Mouse (Mus musculus) forebrain, embryonic 14.5 days (tissue): ENCODE measurements around the gene Pitpnc1. TPM values are rescaled to one million over a fixed set of nuclear protein-coding genes. Genes with fewer than 3 reads are reported as not detected.

Experiments
- ATAC-seq: fragments of 200-750 bp; cut with Nextera tagmentation; 2 replicates; pipeline ENCODE4 v1.8.0; 2017; ENCODE audit warnings: mild to moderate bottlenecking, moderate library complexity
- DNase-seq: peaks from one replicate; pipeline ENCODE4 v3.0.0-alpha.2; 2015; ENCODE audit warnings: low spot score
- H3K27ac ChIP-seq: fragments of 300-500 bp; sonication (generic); 2 replicates; pipeline ENCODE4 v1.5.1; 2014; ENCODE audit warnings: low read depth, mild to moderate bottlenecking, control low read depth, low read length, moderate library complexity
- H3K27me3 ChIP-seq: fragments of 300-500 bp; sonication (generic); replicated peaks from 2 replicates; pipeline ENCODE4 v1.6.1; 2014; ENCODE audit warnings: low read length, control low read depth, mixed read lengths; ENCODE audit not compliant: control insufficient read depth, insufficient read depth
- H3K36me3 ChIP-seq: fragments of 300-500 bp; sonication (generic); 2 replicates; pipeline ENCODE4 v1.6.1; 2014; ENCODE audit warnings: low read length, control low read depth; ENCODE audit not compliant: control insufficient read depth, insufficient read depth
- H3K4me1 ChIP-seq: fragments of 300-500 bp; sonication (generic); 2 replicates; pipeline ENCODE4 v1.6.1; 2014; ENCODE audit warnings: antibody characterized with exemption, low read length, control low read depth; ENCODE audit not compliant: control insufficient read depth, insufficient read depth
- H3K4me2 ChIP-seq: fragments of 300-500 bp; sonication (generic); 2 replicates; pipeline ENCODE4 v1.6.1; 2014; ENCODE audit warnings: mild to moderate bottlenecking, control low read depth, low read length
- H3K4me3 ChIP-seq: fragments of 300-500 bp; sonication (generic); 2 replicates; pipeline ENCODE4 v1.5.1; 2014; ENCODE audit warnings: low read depth, low read length, control low read depth
- H3K9ac ChIP-seq: fragments of 300-500 bp; sonication (generic); 2 replicates; pipeline ENCODE4 v1.6.1; 2014; ENCODE audit warnings: mild to moderate bottlenecking, low read length, control low read depth, moderate library complexity
- H3K9me3 ChIP-seq: fragments of 300-500 bp; sonication (generic); replicated peaks from 2 replicates; pipeline ENCODE4 v1.6.1; 2016; ENCODE audit warnings: low read length, control low read depth, mixed read lengths; ENCODE audit not compliant: control insufficient read depth
- WGBS: fragments of 180-500 bp; shearing (Covaris S2); extraction: QIAGEN DNeasy Blood & Tissue Kit; methylation state at CpG from one replicate; pipeline ENCODE4 v1.1.7; 2014; 5-methylcytosine and 5-hydroxymethylcytosine counted together
- polyA plus RNA-seq: library from polyadenylated mRNA; unstranded; fragments of >200 nt; fragmentation: Nextera tagmentation; extraction: Ambion mirVana; gene quantifications from 2 replicates; pipeline ENCODE4 v1.2.1, GENCODE M21; 2014

Pitpnc1 gene
- polyA plus RNA-seq, 1 experiment from 2014 or later: 31.4 TPM

GRCm38 (mm10) chr11:107255185-107255584 is 215.3 kb downstream of the Pitpnc1 start:
- Histone ChIP-seq H3K27ac (no peak overlapping the region), H3K27me3 (no peaks in the 10 kb centered on the region), H3K36me3 (peaks cover 15% of the 10 kb centered on the region), H3K9ac (no peak overlapping the region), H3K9me3 (no peaks in the 10 kb centered on the region), H3K4me1 (no peaks in the 10 kb centered on the region), H3K4me2 (no peak overlapping the region), H3K4me3 (no peak overlapping the region)
- no peak for ATAC-seq
- 80% methylated on average over 11 of the region's 11 CpGs for WGBS
- DNase-seq: no peak

GRCm38 (mm10) chr11:107254181-107254580 is 216.3 kb downstream of the Pitpnc1 start:
- DNase-seq (no peak), ATAC-seq (no peak)
- no peak overlapping the region for H3K9ac ChIP-seq
- H3K36me3 ChIP-seq: peaks cover 20% of the 10 kb centered on the region
- H3K4me3 ChIP-seq: no peak overlapping the region
- no peaks in the 10 kb centered on the region for H3K9me3 ChIP-seq
- WGBS: 90% methylated on average over 7 of the region's 7 CpGs
- no peak overlapping the region for H3K4me2 ChIP-seq
- no peaks in the 10 kb centered on the region for H3K4me1 ChIP-seq
- H3K27me3 ChIP-seq: no peaks in the 10 kb centered on the region
- H3K27ac ChIP-seq: no peak overlapping the region

DNA sequence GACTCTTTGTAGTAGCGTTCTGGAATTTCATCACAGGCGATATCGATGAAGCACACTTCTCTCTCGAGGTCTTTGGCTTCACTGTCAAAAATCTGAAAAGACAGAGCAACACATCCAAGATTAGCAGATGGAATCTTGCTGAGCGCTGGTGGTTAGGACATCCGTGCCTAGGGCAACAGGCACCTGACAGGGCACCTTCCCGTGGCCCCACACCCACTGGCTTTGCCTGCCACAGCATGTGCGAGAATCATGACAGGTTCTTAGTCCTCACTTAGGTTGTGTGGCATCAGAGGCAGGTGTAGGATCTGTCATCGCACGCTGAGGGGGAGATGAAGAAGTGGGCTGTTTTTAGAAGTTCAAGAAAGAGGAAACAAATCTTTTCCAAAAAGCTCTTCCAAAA is 218.5 kb downstream of the Pitpnc1 start:
- Histone ChIP-seq H3K9ac (no peak overlapping the region), H3K4me1 (no peaks in the 10 kb centered on the region), H3K4me3 (no peak overlapping the region), H3K36me3 (peaks cover 25% of the 10 kb centered on the region), H3K4me2 (no peak overlapping the region), H3K27me3 (no peaks in the 10 kb centered on the region), H3K27ac (no peak overlapping the region), H3K9me3 (no peaks in the 10 kb centered on the region)
- 91% methylated on average over 10 of the region's 10 CpGs for WGBS
- no peak for ATAC-seq
- no peak for DNase-seq

GRCm38 (mm10) chr11:107251460-107251859 is 219.0 kb downstream of the Pitpnc1 start:
- Histone ChIP-seq H3K27me3 (no peaks in the 10 kb centered on the region), H3K4me2 (no peak overlapping the region), H3K4me1 (no peaks in the 10 kb centered on the region), H3K4me3 (no peak overlapping the region), H3K9ac (no peak overlapping the region), H3K36me3 (peaks cover 25% of the 10 kb centered on the region), H3K27ac (no peak overlapping the region), H3K9me3 (no peaks in the 10 kb centered on the region)
- no peak for DNase-seq
- ATAC-seq: no peak
- 87% methylated on average over 7 of the region's 7 CpGs for WGBS

DNA sequence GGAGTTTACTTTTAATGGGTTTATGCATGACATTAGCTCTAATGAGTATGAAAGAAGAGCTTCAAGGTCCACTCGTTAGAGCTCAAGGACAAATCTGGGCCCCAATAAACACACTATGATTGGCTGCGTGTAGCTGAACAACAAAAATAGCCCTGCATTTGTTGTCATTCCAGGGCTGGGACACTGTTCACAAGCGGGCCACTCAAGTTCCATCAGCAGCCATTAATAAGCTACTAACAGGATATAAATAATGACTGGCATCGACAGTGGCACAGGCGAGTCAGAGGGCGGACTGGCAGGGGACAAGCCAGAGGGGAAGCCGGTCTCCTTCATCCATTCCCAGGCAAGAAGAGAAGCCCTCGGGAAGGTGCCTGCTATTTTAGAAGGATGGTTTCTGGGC is 219.6 kb downstream of the Pitpnc1 start:
- Histone ChIP-seq H3K4me1 (no peaks in the 10 kb centered on the region), H3K27ac (no peak overlapping the region), H3K4me3 (no peak overlapping the region), H3K9me3 (no peaks in the 10 kb centered on the region), H3K4me2 (no peak overlapping the region), H3K36me3 (peaks cover 25% of the 10 kb centered on the region), H3K27me3 (no peaks in the 10 kb centered on the region), H3K9ac (no peak overlapping the region)
- DNase-seq: no peak
- ATAC-seq: no peak
- 77% methylated on average over 8 of the region's 8 CpGs for WGBS

GRCm38 (mm10) chr11:107248753-107249152 is 221.7 kb downstream of the Pitpnc1 start:
- no peak overlapping the region for H3K4me2 ChIP-seq
- no peaks in the 10 kb centered on the region for H3K9me3 ChIP-seq

DNA sequence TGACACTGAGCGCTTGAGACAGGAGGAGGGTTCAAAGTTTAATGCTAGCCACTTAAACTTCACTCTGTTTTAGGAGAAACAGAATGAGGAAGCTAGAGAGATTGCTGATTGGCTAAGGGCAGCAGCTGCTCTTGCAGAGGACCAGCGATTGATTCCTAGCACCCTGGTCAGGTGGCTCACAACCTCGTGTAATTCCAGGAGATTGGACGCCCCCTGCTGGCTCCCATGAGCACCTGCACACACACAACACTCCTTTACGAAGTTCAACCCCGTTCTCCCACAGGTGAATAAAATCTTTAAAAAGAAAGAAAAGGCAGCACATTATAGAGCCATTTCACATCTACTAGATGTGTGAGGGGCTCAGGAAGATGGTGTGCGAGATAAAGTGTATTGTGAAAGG is 224.8 kb downstream of the Pitpnc1 start:
- Histone ChIP-seq H3K9me3 (no peaks in the 10 kb centered on the region), H3K27ac (no peak overlapping the region), H3K36me3 (peaks cover 11% of the 10 kb centered on the region; the same call in 1 of the 2 replicates), H3K4me2 (no peak overlapping the region), H3K4me1 (peaks cover 3% of the 10 kb centered on the region; the same call in 1 of the 2 replicates), H3K4me3 (no peak overlapping the region), H3K9ac (no peak overlapping the region), H3K27me3 (no peaks in the 10 kb centered on the region)
- WGBS: 93% methylated on average over 7 of the region's 7 CpGs
- no peak for DNase-seq
- ATAC-seq: no peak

More at GRCm38 (mm10) chr11:107248753-107249152, 221.7 kb downstream of the Pitpnc1 start:
- Histone ChIP-seq H3K36me3 (peaks cover 25% of the 10 kb centered on the region), H3K27ac (peak overlapping the region; percentile 27; the same call in 1 of the 2 replicates), H3K9ac (no peak overlapping the region), H3K4me1 (no peaks in the 10 kb centered on the region), H3K27me3 (no peaks in the 10 kb centered on the region), H3K4me3 (no peak overlapping the region)
- ATAC-seq: no peak
- peak; percentile 67 for DNase-seq
- WGBS: 78% methylated on average over 7 of the region's 7 CpGs

DNA sequence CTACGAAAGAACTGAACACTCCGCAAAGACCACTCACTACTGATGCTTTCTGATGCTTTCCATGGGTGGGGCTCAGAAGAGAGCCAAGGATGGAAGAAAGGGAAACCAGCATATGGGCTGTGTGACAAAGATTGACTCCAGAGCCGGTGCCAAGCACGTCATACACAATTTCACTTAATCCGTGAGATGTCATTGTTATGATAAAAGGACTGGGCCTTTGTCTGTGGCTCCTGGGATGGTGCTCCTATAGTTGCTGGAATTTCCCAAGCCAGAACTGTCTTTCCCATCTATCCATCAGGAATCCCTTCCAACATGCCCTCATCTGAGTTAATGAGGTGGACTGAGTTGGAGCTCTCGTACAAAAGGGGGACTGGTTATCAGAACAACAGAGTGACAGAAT is 227.4 kb downstream of the Pitpnc1 start:
- no peak overlapping the region for H3K9ac ChIP-seq
- no peak overlapping the region for H3K27ac ChIP-seq
- peak; percentile 24 for DNase-seq
- H3K4me3 ChIP-seq: no peak overlapping the region
- ATAC-seq: no peak
- H3K36me3 ChIP-seq: no peaks in the 10 kb centered on the region
- H3K4me2 ChIP-seq: no peak overlapping the region
- 62% methylated on average over 6 of the region's 6 CpGs for WGBS
- peaks cover 3% of the 10 kb centered on the region; the same call in 1 of the 2 replicates for H3K4me1 ChIP-seq
- H3K27me3 ChIP-seq: no peaks in the 10 kb centered on the region
- no peaks in the 10 kb centered on the region for H3K9me3 ChIP-seq

DNA sequence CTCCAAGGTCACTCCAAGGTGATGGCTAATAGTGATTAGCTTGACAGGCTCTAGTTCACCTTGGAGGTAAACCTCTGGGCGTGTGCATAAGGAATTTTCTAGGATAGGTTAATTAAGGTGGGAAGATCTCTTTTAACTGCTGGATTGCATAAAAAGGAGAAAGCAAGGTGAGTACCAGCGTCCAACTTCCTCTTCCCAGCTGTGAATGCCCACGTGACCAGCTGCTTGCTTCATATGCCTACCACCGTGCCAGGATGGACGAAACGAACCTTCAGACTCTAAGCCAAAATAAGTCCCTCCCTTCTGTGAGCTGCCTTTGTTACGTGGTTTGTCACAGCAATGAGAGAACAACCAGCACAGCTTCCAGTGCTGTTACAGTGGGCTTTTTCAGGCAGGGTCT is 228.8 kb downstream of the Pitpnc1 start:
- Histone ChIP-seq H3K4me1 (peaks cover 3% of the 10 kb centered on the region; the same call in 1 of the 2 replicates), H3K27ac (no peak overlapping the region), H3K9ac (no peak overlapping the region), H3K27me3 (no peaks in the 10 kb centered on the region), H3K9me3 (no peaks in the 10 kb centered on the region), H3K4me3 (no peak overlapping the region), H3K4me2 (no peak overlapping the region), H3K36me3 (no peaks in the 10 kb centered on the region)
- ATAC-seq (no peak), DNase-seq (no peak)
- 84% methylated on average over 7 of the region's 7 CpGs for WGBS
